ENCODE assay signal across 51 mouse cellular contexts in genomic region chr13:22854760-22855159, GRCm38 (mm10). TPM values are rescaled to one million over a fixed set of nuclear protein-coding genes. Genes with fewer than 3 reads are reported as not detected.
"Had no signal": no experiment of that assay in that cellular context is flagged by ENCODE, and none has a peak within 500 bp of the region (broad histone marks: within the 10 kb centered on the region; RNA-seq: fewer than 3 reads in every experiment).

No protein-coding gene starts in this region.

- H3K4me2 ChIP-seq: heart, embryonic 12.5 days; heart, embryonic 13.5 days; heart, embryonic 15.5 days; hindbrain, embryonic 12.5 days; hindbrain, embryonic 13.5 days; hindbrain, embryonic 14.5 days; hindbrain, embryonic 15.5 days; intestine, embryonic 15.5 days; kidney, embryonic 15.5 days had no signal

- DNase-seq: heart, postnatal 10 days; heart, postnatal 14 days; heart, postnatal 36 days; heart, postnatal 4 days; kidney, adult 11 months; kidney, adult 18-20 months; kidney, adult 2 months; kidney, adult 8-10 months; kidney, adult 9 months; kidney, postnatal 10 days; kidney, postnatal 14 days; kidney, postnatal 25 days; kidney, postnatal 36 days; kidney, postnatal 4 days; layer of hippocampus, adult 9-11 months; layer of hippocampus, postnatal 36 days had no signal

- H3K4me3 ChIP-seq: heart, embryonic 12.5 days; heart, embryonic 13.5 days; heart, embryonic 15.5 days; hindbrain, embryonic 10.5 days; hindbrain, embryonic 12.5 days; hindbrain, embryonic 13.5 days; hindbrain, embryonic 15.5 days; intestine, embryonic 15.5 days; kidney, embryonic 15.5 days; layer of hippocampus, adult 2 months; left cerebral cortex, adult 2 months had no signal

- H3K27ac ChIP-seq: heart, embryonic 13.5 days; heart, embryonic 15.5 days; hindbrain, embryonic 10.5 days; hindbrain, embryonic 12.5 days; hindbrain, embryonic 13.5 days; hindbrain, embryonic 14.5 days; hindbrain, embryonic 15.5 days; hindbrain, postnatal 0 days; intestine, embryonic 15.5 days; kidney, embryonic 15.5 days; kidney, postnatal 0 days; layer of hippocampus, adult 2 months; left cerebral cortex, adult 2 months had no signal

- H3K27me3 ChIP-seq: heart, embryonic 12.5 days; heart, embryonic 13.5 days; heart, embryonic 15.5 days; hindbrain, embryonic 12.5 days; hindbrain, embryonic 13.5 days; hindbrain, embryonic 15.5 days; intestine, embryonic 15.5 days; kidney, embryonic 15.5 days had no signal

- H3K4me1 ChIP-seq: heart, embryonic 12.5 days; heart, embryonic 13.5 days; heart, embryonic 15.5 days; hindbrain, embryonic 10.5 days; hindbrain, embryonic 12.5 days; hindbrain, embryonic 13.5 days; hindbrain, embryonic 15.5 days; intestine, embryonic 15.5 days; kidney, embryonic 15.5 days had no signal

- H3K9me3 ChIP-seq: heart, embryonic 12.5 days; heart, embryonic 13.5 days; heart, embryonic 15.5 days; hindbrain, embryonic 10.5 days; hindbrain, embryonic 12.5 days; hindbrain, embryonic 13.5 days; hindbrain, embryonic 15.5 days; intestine, embryonic 15.5 days; kidney, embryonic 15.5 days had no signal

- H3K9ac ChIP-seq: heart, embryonic 12.5 days; heart, embryonic 13.5 days; heart, embryonic 15.5 days; hindbrain, embryonic 12.5 days; hindbrain, embryonic 13.5 days; hindbrain, embryonic 14.5 days; hindbrain, embryonic 15.5 days; intestine, embryonic 15.5 days; kidney, embryonic 15.5 days had no signal

- ATAC-seq: hindbrain, embryonic 16.5 days; hindbrain, postnatal 0 days; inflammation-experienced regulatory T-cells, adult 6 months; intestine, embryonic 15.5 days; intestine, embryonic 16.5 days; intestine, postnatal 0 days had no signal

- H3K36me3 ChIP-seq: heart, embryonic 12.5 days; heart, embryonic 13.5 days; heart, embryonic 15.5 days; hindbrain, embryonic 10.5 days; hindbrain, embryonic 12.5 days; hindbrain, embryonic 13.5 days; hindbrain, embryonic 15.5 days; intestine, embryonic 15.5 days; kidney, embryonic 15.5 days had no signal

RNA-seq across cellular contexts. Expression of gene Vmn1r211, which starts 2.6 kb away (rescaled TPM):
- total RNA-seq: heart, postnatal 10 days; heart, postnatal 14 days; heart, postnatal 25 days; heart, postnatal 36 days; heart, postnatal 4 days; hematopoietic stem cell, adult 5-6 weeks; hindbrain, postnatal 0 days; layer of hippocampus, adult 18-20 months; layer of hippocampus, adult 2 months; layer of hippocampus, adult 8-10 months; layer of hippocampus, postnatal 10 days; layer of hippocampus, postnatal 14 days; layer of hippocampus, postnatal 25 days; layer of hippocampus, postnatal 36 days; left cerebral cortex, adult 18-20 months; left cerebral cortex, adult 2 months; left cerebral cortex, adult 8-10 months had no signal
- polyA plus RNA-seq: heart, embryonic 12.5 days; heart, embryonic 13.5 days; heart, embryonic 14.5 days; heart, embryonic 15.5 days; heart, embryonic 16.5 days; heart, postnatal 0 days; hindbrain, embryonic 10.5 days; hindbrain, embryonic 11.5 days; hindbrain, embryonic 12.5 days; hindbrain, embryonic 13.5 days; hindbrain, embryonic 14.5 days; hindbrain, embryonic 15.5 days; hindbrain, embryonic 16.5 days; hindbrain, postnatal 0 days; inflammation-experienced regulatory T-cells, adult 6 months; intestine, embryonic 14.5 days; intestine, embryonic 15.5 days; intestine, embryonic 16.5 days; intestine, postnatal 0 days; kidney, adult 2 months; kidney, embryonic 14.5 days; kidney, embryonic 15.5 days; kidney, embryonic 16.5 days; kidney, postnatal 0 days; large intestine, adult 2 months had no signal

RNA-seq across cellular contexts. Expression of gene Vmn1r210, which starts 23.6 kb away (rescaled TPM):
- total RNA-seq: heart, postnatal 10 days; heart, postnatal 14 days; heart, postnatal 25 days; heart, postnatal 36 days; heart, postnatal 4 days; hematopoietic stem cell, adult 5-6 weeks; hindbrain, postnatal 0 days; layer of hippocampus, adult 18-20 months; layer of hippocampus, adult 2 months; layer of hippocampus, adult 8-10 months; layer of hippocampus, postnatal 10 days; layer of hippocampus, postnatal 14 days; layer of hippocampus, postnatal 25 days; layer of hippocampus, postnatal 36 days; left cerebral cortex, adult 18-20 months; left cerebral cortex, adult 2 months; left cerebral cortex, adult 8-10 months had no signal
- polyA plus RNA-seq: heart, embryonic 12.5 days; heart, embryonic 13.5 days; heart, embryonic 14.5 days; heart, embryonic 15.5 days; heart, embryonic 16.5 days; heart, postnatal 0 days; hindbrain, embryonic 10.5 days; hindbrain, embryonic 11.5 days; hindbrain, embryonic 12.5 days; hindbrain, embryonic 13.5 days; hindbrain, embryonic 14.5 days; hindbrain, embryonic 15.5 days; hindbrain, embryonic 16.5 days; hindbrain, postnatal 0 days; inflammation-experienced regulatory T-cells, adult 6 months; intestine, embryonic 14.5 days; intestine, embryonic 15.5 days; intestine, embryonic 16.5 days; intestine, postnatal 0 days; kidney, adult 2 months; kidney, embryonic 14.5 days; kidney, embryonic 15.5 days; kidney, embryonic 16.5 days; kidney, postnatal 0 days; large intestine, adult 2 months had no signal

RNA-seq across cellular contexts. Expression of gene Vmn1r212, which starts 29.2 kb away (rescaled TPM):
- total RNA-seq: heart, postnatal 10 days; heart, postnatal 14 days; heart, postnatal 25 days; heart, postnatal 36 days; heart, postnatal 4 days; hematopoietic stem cell, adult 5-6 weeks; hindbrain, postnatal 0 days; layer of hippocampus, adult 18-20 months; layer of hippocampus, adult 2 months; layer of hippocampus, adult 8-10 months; layer of hippocampus, postnatal 10 days; layer of hippocampus, postnatal 14 days; layer of hippocampus, postnatal 25 days; layer of hippocampus, postnatal 36 days; left cerebral cortex, adult 18-20 months; left cerebral cortex, adult 2 months; left cerebral cortex, adult 8-10 months had no signal
- polyA plus RNA-seq: heart, embryonic 12.5 days; heart, embryonic 13.5 days; heart, embryonic 14.5 days; heart, embryonic 15.5 days; heart, embryonic 16.5 days; heart, postnatal 0 days; hindbrain, embryonic 10.5 days; hindbrain, embryonic 11.5 days; hindbrain, embryonic 12.5 days; hindbrain, embryonic 13.5 days; hindbrain, embryonic 14.5 days; hindbrain, embryonic 15.5 days; hindbrain, embryonic 16.5 days; hindbrain, postnatal 0 days; inflammation-experienced regulatory T-cells, adult 6 months; intestine, embryonic 14.5 days; intestine, embryonic 15.5 days; intestine, embryonic 16.5 days; intestine, postnatal 0 days; kidney, adult 2 months; kidney, embryonic 14.5 days; kidney, embryonic 15.5 days; kidney, embryonic 16.5 days; kidney, postnatal 0 days; large intestine, adult 2 months had no signal

RNA-seq across cellular contexts. Expression of gene Vmn1r209, which starts 45.3 kb away (rescaled TPM):
- total RNA-seq: heart, postnatal 10 days; heart, postnatal 14 days; heart, postnatal 25 days; heart, postnatal 36 days; hematopoietic stem cell, adult 5-6 weeks; layer of hippocampus, adult 18-20 months; layer of hippocampus, adult 2 months; layer of hippocampus, postnatal 10 days; left cerebral cortex, adult 18-20 months had no signal
- polyA plus RNA-seq: heart, embryonic 12.5 days; heart, embryonic 13.5 days; heart, embryonic 14.5 days; heart, embryonic 15.5 days; heart, embryonic 16.5 days; heart, postnatal 0 days; hindbrain, embryonic 10.5 days; hindbrain, embryonic 11.5 days; hindbrain, embryonic 12.5 days; hindbrain, embryonic 13.5 days; hindbrain, embryonic 14.5 days; hindbrain, embryonic 15.5 days; hindbrain, embryonic 16.5 days; hindbrain, postnatal 0 days; inflammation-experienced regulatory T-cells, adult 6 months; intestine, embryonic 14.5 days; intestine, embryonic 15.5 days; intestine, embryonic 16.5 days; intestine, postnatal 0 days; kidney, adult 2 months; kidney, embryonic 14.5 days; kidney, embryonic 15.5 days; kidney, embryonic 16.5 days; kidney, postnatal 0 days; large intestine, adult 2 months had no signal
